Mouse (Mus musculus) testis, adult 2 months (tissue): Measurements from ENCODE around the gene Keap1.
"Not testable (repeated sequence)": the region's sequence is repeated elsewhere in the genome, so short reads cannot be mapped to it uniquely, and the experiment has no call there.

Experiments used
- CTCF ChIP-seq: fragments of 200-500 bp; IDR thresholded peaks from 2 replicates; pipeline ENCODE4 v1.5.1; 2012; ENCODE audit warnings: low read depth, mild to moderate bottlenecking, inconsistent platforms, low read length, moderate library complexity; ENCODE audit not compliant: control insufficient read depth, insufficient read depth, insufficient replicate concordance
- POLR2A ChIP-seq: fragments of 200-500 bp; IDR thresholded peaks from 2 replicates; pipeline ENCODE4 v1.6.1; 2012; ENCODE audit warnings: low read depth, mild to moderate bottlenecking, inconsistent platforms, low read length, moderate library complexity; ENCODE audit not compliant: control insufficient read depth

- not testable (repeated sequence) for TF ChIP-seq CTCF, POLR2A
Measured at GRCm38 (mm10) chr9:21223490-21223889, 15.7 kb downstream of the Keap1 start.
